Mouse (Mus musculus): Measurements from ENCODE around the gene Foxj3. TPM values are rescaled to one million over a fixed set of nuclear protein-coding genes. Genes with fewer than 3 reads are reported as not detected.

Gene Foxj3
- polyA plus RNA-seq, 1 experiment from 2014 or later, result 29.5 TPM

DNA sequence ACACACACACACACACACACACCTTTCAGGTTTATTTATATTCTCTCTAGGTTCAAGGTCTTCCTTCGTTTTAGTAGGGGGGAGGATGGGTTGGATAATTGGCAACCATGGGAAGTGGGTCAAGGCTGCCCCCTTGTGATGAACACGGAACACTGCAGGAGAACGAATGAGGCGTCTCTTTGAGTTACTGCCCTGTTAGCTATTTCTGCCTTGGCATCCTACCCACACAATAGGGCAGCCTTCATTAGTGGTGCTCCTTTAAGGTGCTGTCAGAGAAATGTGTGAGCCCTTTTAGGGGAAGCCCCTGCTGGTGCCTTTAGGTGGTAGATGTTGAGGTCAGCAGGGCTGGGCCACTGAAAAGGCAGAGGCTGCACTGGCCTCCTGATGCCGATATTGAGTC lies 130.7 kb downstream of the Foxj3 start:
- H3K9me3 ChIP-seq, result no peaks in the 10 kb centered on the region
- no peak overlapping the region for H3K9ac ChIP-seq
- H3K4me1 ChIP-seq, result peaks cover 6% of the 10 kb centered on the region; the same call in 1 of the 2 replicates
- no peaks in the 10 kb centered on the region for H3K36me3 ChIP-seq
- no peak overlapping the region for H3K4me2 ChIP-seq (replicated peaks)
- ATAC-seq (ENCODE audit: insufficient number of reproducible peaks, insufficient read depth, low FRiP score, low TSS enrichment), result no peak
- no peaks in the 10 kb centered on the region for H3K27me3 ChIP-seq
- 25% methylated on average over 5 of the region's 5 CpGs for WGBS
- no peak overlapping the region for H3K27ac ChIP-seq
- no peak overlapping the region for H3K4me3 ChIP-seq

DNA sequence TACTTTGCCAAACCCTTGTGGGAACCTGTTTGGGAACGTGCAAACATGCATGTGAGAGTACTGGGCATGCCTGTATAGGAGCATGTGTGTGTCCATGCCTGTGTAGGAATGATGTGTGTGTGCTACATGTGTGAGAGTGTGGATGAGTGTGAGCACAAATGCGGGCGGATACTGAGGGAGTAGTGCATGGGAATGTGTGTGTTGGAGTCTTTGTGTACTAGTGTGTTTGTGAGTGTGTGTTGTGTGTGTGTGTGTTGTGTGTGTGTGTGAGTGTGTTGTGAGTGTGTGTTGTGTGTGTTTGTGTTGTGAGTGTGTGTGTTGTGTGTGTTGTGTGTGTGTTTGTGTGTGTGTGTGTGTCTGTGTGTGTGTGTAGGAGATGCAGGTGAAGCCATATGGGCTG lies 131.4 kb downstream of the Foxj3 start:
- H3K36me3 ChIP-seq, result no peaks in the 10 kb centered on the region
- H3K4me1 ChIP-seq, result peaks cover 6% of the 10 kb centered on the region; the same call in 1 of the 2 replicates
- no peak overlapping the region for H3K4me2 ChIP-seq (replicated peaks)
- H3K4me3 ChIP-seq, result no peak overlapping the region
- ATAC-seq (ENCODE audit: insufficient number of reproducible peaks, insufficient read depth, low FRiP score, low TSS enrichment), result no peak
- no peak overlapping the region for H3K27ac ChIP-seq
- 83% methylated on average over 3 of the region's 3 CpGs for WGBS
- no peaks in the 10 kb centered on the region for H3K27me3 ChIP-seq
- no peaks in the 10 kb centered on the region for H3K9me3 ChIP-seq
- H3K9ac ChIP-seq, result no peak overlapping the region

DNA sequence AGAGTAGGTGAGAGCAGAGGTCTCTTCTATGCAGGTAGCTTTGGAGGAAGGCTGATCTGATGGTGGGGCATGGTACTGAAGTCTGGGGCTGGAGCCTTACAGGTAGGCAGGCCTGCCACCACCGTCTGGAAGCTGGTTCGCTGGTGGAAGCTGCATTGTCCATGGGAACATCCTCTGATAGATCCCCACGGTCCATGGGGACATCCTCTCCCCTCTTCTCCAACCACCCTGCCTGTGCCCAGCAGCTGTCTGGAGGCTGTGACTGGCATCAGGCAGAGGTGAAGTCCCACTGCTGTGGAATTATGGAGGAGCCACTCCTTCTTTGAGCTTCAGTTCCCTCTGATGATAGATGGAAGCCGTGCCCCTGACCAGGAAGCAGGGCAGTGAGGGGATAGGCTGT lies 131.8 kb downstream of the Foxj3 start:
- ATAC-seq (ENCODE audit: insufficient number of reproducible peaks, insufficient read depth, low FRiP score, low TSS enrichment), result no peak
- no peaks in the 10 kb centered on the region for H3K27me3 ChIP-seq
- H3K4me2 ChIP-seq (replicated peaks), result no peak overlapping the region
- H3K27ac ChIP-seq, result no peak overlapping the region
- no peaks in the 10 kb centered on the region for H3K9me3 ChIP-seq
- WGBS, result 70% methylated on average over 4 of the region's 4 CpGs
- no peaks in the 10 kb centered on the region for H3K36me3 ChIP-seq
- H3K9ac ChIP-seq, result no peak overlapping the region
- H3K4me3 ChIP-seq, result no peak overlapping the region
- peaks cover 6% of the 10 kb centered on the region; the same call in 1 of the 2 replicates for H3K4me1 ChIP-seq

DNA sequence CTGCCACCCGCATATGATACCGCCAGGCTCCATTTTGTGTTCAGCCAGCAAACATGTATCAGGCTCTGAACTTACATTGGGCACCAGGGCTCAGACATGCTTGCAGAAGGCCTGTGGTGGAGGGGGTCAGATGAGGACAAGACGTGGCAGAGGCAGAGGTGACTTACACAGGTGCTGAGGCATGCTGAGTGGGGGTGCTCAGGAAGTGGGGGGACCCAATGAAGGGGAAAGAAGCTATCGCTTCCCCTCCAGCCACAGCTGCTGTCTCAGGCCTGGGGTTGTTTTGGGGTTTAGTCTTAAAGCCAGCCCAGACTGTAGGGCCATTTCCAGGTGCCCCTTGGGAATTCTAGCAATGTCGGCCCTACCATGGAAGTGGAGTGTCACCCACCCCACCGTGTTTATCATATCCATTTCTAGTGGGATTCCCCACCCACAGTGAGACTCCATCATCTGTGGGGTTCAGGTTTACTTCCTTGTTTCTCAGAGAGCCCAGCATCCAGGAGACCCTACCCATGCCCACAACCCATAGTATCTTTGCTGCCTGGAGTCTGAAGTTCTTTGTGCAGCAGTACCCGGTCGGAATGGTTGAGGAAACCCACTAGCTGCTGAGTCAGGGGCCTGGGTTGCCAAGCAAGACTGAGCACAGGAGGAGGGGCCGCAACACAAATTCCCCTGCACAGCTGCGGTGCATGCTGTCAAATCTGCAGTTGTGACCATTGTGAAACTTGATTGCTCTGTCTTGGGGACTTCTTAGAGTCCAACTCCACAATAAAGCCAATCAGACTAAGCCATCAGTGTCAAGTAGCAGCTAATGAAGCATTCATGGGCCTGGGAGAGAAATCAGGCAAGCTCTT lies 132.8 kb downstream of the Foxj3 start:
- 68% methylated on average over 10 of the region's 10 CpGs for WGBS
- Histone ChIP-seq H3K27me3 (no peaks in the 10 kb centered on the region), H3K4me3 (no peak overlapping the region), H3K36me3 (no peaks in the 10 kb centered on the region), H3K4me1 (peaks cover 6% of the 10 kb centered on the region; the same call in 1 of the 2 replicates), H3K4me2 (replicated peaks) (no peak overlapping the region), H3K9ac (no peak overlapping the region), H3K9me3 (no peaks in the 10 kb centered on the region), H3K27ac (no peak overlapping the region)
- ATAC-seq (ENCODE audit: insufficient number of reproducible peaks, insufficient read depth, low FRiP score, low TSS enrichment), result no peak

DNA sequence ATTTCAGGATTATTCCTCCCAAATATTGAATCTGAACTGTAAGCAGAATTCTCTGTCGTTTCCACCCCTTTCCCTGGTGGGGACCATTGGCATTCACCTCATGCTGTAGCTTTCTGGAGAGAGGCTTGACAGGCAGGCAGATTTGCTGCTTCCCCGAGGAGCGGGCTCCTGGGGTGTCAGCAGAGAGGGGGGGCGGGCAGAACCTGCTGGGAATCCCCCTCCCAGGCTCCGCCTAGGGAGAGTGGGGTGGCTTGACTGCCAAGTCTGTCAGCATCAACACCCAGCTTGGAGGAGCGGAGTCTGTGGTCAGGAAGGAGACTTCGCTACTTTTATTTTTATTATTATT lies 133.4 kb downstream of the Foxj3 start:
- Histone ChIP-seq H3K27ac (no peak overlapping the region), H3K9me3 (no peaks in the 10 kb centered on the region), H3K4me3 (no peak overlapping the region), H3K4me2 (replicated peaks) (no peak overlapping the region), H3K27me3 (no peaks in the 10 kb centered on the region), H3K4me1 (peaks cover 6% of the 10 kb centered on the region; the same call in 1 of the 2 replicates), H3K9ac (no peak overlapping the region), H3K36me3 (no peaks in the 10 kb centered on the region)
- ATAC-seq (ENCODE audit: insufficient number of reproducible peaks, insufficient read depth, low FRiP score, low TSS enrichment), result no peak
- WGBS, result 42% methylated on average over 7 of the region's 7 CpGs

DNA sequence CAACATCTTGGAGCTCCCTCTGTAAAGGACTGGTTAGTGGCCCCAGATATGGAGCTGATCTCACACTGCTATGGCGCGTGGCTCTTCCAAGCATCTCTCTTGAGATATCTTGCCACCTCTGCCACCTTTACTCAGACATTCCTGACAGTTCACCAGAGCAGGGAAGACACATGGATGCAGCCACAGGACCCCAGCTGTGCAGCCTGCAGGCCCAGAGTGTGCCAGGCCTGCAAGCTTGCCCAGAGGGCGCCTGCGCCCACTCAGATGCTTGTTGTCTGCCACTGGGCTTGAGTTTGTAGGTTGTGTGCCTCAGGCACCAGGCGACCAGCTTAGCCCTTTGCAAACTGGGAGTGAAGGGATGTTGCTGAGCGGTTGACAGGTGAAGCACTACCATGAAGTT lies 133.9 kb downstream of the Foxj3 start:
- Histone ChIP-seq H3K27me3 (no peaks in the 10 kb centered on the region), H3K4me3 (no peak overlapping the region), H3K9ac (no peak overlapping the region), H3K4me2 (replicated peaks) (no peak overlapping the region), H3K27ac (no peak overlapping the region), H3K4me1 (peaks cover 6% of the 10 kb centered on the region; the same call in 1 of the 2 replicates), H3K36me3 (no peaks in the 10 kb centered on the region), H3K9me3 (no peaks in the 10 kb centered on the region)
- no peak for ATAC-seq (ENCODE audit: insufficient number of reproducible peaks, insufficient read depth, low FRiP score, low TSS enrichment)
- 90% methylated on average over 6 of the region's 6 CpGs for WGBS

DNA sequence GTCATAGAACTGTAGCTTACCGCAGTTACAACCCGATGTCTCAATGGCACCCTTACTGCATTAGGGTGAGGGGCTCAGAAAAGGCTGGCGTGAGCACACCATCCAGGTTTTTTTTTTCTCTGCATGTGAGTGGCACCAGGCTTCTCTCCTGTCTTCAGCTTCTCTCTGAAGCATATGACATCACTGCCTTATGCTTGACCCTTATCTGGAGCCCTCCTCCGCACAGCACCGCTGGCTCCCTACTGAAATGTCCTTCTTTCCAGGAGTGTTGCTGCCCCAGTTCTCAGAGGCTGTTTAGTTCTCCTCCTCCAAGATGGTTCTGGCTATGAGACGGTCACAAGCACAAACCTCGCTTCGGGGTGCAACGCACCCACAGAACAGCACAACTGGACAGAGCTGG lies 134.4 kb downstream of the Foxj3 start:
- Histone ChIP-seq H3K4me3 (no peak overlapping the region), H3K9ac (no peak overlapping the region), H3K9me3 (no peaks in the 10 kb centered on the region), H3K4me1 (peaks cover 6% of the 10 kb centered on the region; the same call in 1 of the 2 replicates), H3K36me3 (no peaks in the 10 kb centered on the region), H3K27ac (no peak overlapping the region), H3K4me2 (replicated peaks) (no peak overlapping the region), H3K27me3 (no peaks in the 10 kb centered on the region)
- no peak for ATAC-seq (ENCODE audit: insufficient number of reproducible peaks, insufficient read depth, low FRiP score, low TSS enrichment)
- 92% methylated on average over 9 of the region's 9 CpGs for WGBS

DNA sequence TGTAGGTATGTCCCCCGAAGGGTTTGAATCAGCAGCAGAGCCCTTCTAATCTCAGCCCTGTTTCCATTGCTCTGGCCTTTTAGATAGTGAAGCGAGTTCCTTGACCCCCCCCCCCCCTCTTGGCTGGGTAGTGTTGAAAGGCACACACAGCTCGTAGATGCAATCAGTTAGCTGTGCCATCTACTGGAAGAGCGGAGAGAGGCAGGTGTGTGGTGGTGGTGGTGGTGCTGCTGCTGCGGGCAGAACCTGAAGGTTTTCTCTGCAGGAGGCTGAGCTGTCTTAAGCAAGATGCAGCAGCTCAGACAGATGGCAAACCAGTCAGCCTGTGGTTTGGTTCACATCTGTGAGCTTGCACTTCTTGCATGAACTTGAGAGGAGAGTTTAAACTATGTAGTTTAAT lies 135.9 kb downstream of the Foxj3 start:
- Histone ChIP-seq H3K36me3 (no peaks in the 10 kb centered on the region), H3K9me3 (no peaks in the 10 kb centered on the region), H3K9ac (no peak overlapping the region), H3K4me2 (replicated peaks) (no peak overlapping the region), H3K4me1 (peaks cover 6% of the 10 kb centered on the region; the same call in 1 of the 2 replicates), H3K4me3 (no peak overlapping the region), H3K27me3 (no peaks in the 10 kb centered on the region), H3K27ac (no peak overlapping the region)
- WGBS, result 31% methylated on average over 5 of the region's 5 CpGs
- no peak for ATAC-seq (ENCODE audit: insufficient number of reproducible peaks, insufficient read depth, low FRiP score, low TSS enrichment)

Other genes with a start within 250 kb of the Foxj3 start
- gene Ybx1, start 242.4 kb upstream of the Foxj3 start, polyA plus RNA-seq (2016; fragmentation: Nextera tagmentation; extraction: Ambion mirVana), result 1,059 and 1,113 TPM in 2 replicates
- 120 and 125 TPM in 2 replicates for gene Ppih, start 216.5 kb upstream of the Foxj3 start, polyA plus RNA-seq (2016; fragmentation: Nextera tagmentation; extraction: Ambion mirVana)
- gene Ccdc30, start 121.5 kb upstream of the Foxj3 start, polyA plus RNA-seq (2016; fragmentation: Nextera tagmentation; extraction: Ambion mirVana), result 8.3 and 9.5 TPM in 2 replicates
- gene Ppcs, start 114.6 kb upstream of the Foxj3 start, polyA plus RNA-seq (2016; fragmentation: Nextera tagmentation; extraction: Ambion mirVana), result 28.7 and 31.3 TPM in 2 replicates
- 0.14 TPM in 1 of 2 replicates, not detected in the other for gene Zmynd12, start 114.2 kb upstream of the Foxj3 start, polyA plus RNA-seq (2016; fragmentation: Nextera tagmentation; extraction: Ambion mirVana)
- 2.3 and 2.7 TPM in 2 replicates for gene Rimkla, start 44.4 kb upstream of the Foxj3 start, polyA plus RNA-seq (2016; fragmentation: Nextera tagmentation; extraction: Ambion mirVana)
- 4.0 and 6.1 TPM in 2 replicates for gene Frg2f1, start 2.5 kb downstream of the Foxj3 start, polyA plus RNA-seq (2016; fragmentation: Nextera tagmentation; extraction: Ambion mirVana)
- gene Guca2a, start 100.7 kb downstream of the Foxj3 start, polyA plus RNA-seq (2016; fragmentation: Nextera tagmentation; extraction: Ambion mirVana), result not detected in 2 replicates
- not detected in 2 replicates for gene Guca2b, start 122.0 kb downstream of the Foxj3 start, polyA plus RNA-seq (2016; fragmentation: Nextera tagmentation; extraction: Ambion mirVana)
- 3.2 and 3.5 TPM in 2 replicates for gene Hivep3, start 196.8 kb downstream of the Foxj3 start, polyA plus RNA-seq (2016; fragmentation: Nextera tagmentation; extraction: Ambion mirVana)

Measured in embryonic facial prominence, embryonic 12.5 days (tissue).